Mouse (Mus musculus): ENCODE data around the gene Cask. TPM values are rescaled to one million over a fixed set of nuclear protein-coding genes. Genes with fewer than 3 reads are reported as not detected.

Gene Cask
- polyA plus RNA-seq, 3 experiments from 2014 or later, result 0.39 to 0.77 (median 0.57) TPM

Other genes with a start within 250 kb of the Cask start
- gene Gpr34, start 219.3 kb downstream of the Cask start, polyA plus RNA-seq (2017; shearing (Covaris generic)), result 10 to 100 TPM in 2 of 3 experiments, 1 to 10 TPM in 1; 5.4 to 29.1 (median 24.6) TPM
- gene Gpr82, start 190.0 kb downstream of the Cask start, polyA plus RNA-seq (2017; shearing (Covaris generic)), result under 1 TPM; 0.17 to 0.57 (median 0.45) TPM